Mouse (Mus musculus) forebrain, embryonic 14.5 days (tissue): Measurements from ENCODE around the gene Slc29a3. TPM values are rescaled to one million over a fixed set of nuclear protein-coding genes. Genes with fewer than 3 reads are reported as not detected.
"Not testable (repeated sequence)": the region's sequence is repeated elsewhere in the genome, so short reads cannot be mapped to it uniquely, and the experiment has no call there.

ENCODE experiments used
- ATAC-seq: fragments of 200-750 bp; cut with Nextera tagmentation; 2 replicates; pipeline ENCODE4 v1.8.0; 2017; ENCODE audit warnings: mild to moderate bottlenecking, moderate library complexity
- DNase-seq: peaks from one replicate; pipeline ENCODE4 v3.0.0-alpha.2; 2015; ENCODE audit warnings: low spot score
- H3K27ac ChIP-seq: fragments of 300-500 bp; sonication (generic); 2 replicates; pipeline ENCODE4 v1.5.1; 2014; ENCODE audit warnings: low read depth, mild to moderate bottlenecking, control low read depth, low read length, moderate library complexity
- H3K27me3 ChIP-seq: fragments of 300-500 bp; sonication (generic); replicated peaks from 2 replicates; pipeline ENCODE4 v1.6.1; 2014; ENCODE audit warnings: low read length, control low read depth, mixed read lengths; ENCODE audit not compliant: control insufficient read depth, insufficient read depth
- H3K36me3 ChIP-seq: fragments of 300-500 bp; sonication (generic); 2 replicates; pipeline ENCODE4 v1.6.1; 2014; ENCODE audit warnings: low read length, control low read depth; ENCODE audit not compliant: control insufficient read depth, insufficient read depth
- H3K4me1 ChIP-seq: fragments of 300-500 bp; sonication (generic); 2 replicates; pipeline ENCODE4 v1.6.1; 2014; ENCODE audit warnings: antibody characterized with exemption, low read length, control low read depth; ENCODE audit not compliant: control insufficient read depth, insufficient read depth
- H3K4me2 ChIP-seq: fragments of 300-500 bp; sonication (generic); 2 replicates; pipeline ENCODE4 v1.6.1; 2014; ENCODE audit warnings: mild to moderate bottlenecking, control low read depth, low read length
- H3K4me3 ChIP-seq: fragments of 300-500 bp; sonication (generic); 2 replicates; pipeline ENCODE4 v1.5.1; 2014; ENCODE audit warnings: low read depth, low read length, control low read depth
- H3K9ac ChIP-seq: fragments of 300-500 bp; sonication (generic); 2 replicates; pipeline ENCODE4 v1.6.1; 2014; ENCODE audit warnings: mild to moderate bottlenecking, low read length, control low read depth, moderate library complexity
- H3K9me3 ChIP-seq: fragments of 300-500 bp; sonication (generic); replicated peaks from 2 replicates; pipeline ENCODE4 v1.6.1; 2016; ENCODE audit warnings: low read length, control low read depth, mixed read lengths; ENCODE audit not compliant: control insufficient read depth
- WGBS: fragments of 180-500 bp; shearing (Covaris S2); extraction: QIAGEN DNeasy Blood & Tissue Kit; methylation state at CpG from one replicate; pipeline ENCODE4 v1.1.7; 2014; 5-methylcytosine and 5-hydroxymethylcytosine counted together
- polyA plus RNA-seq: library from polyadenylated mRNA; unstranded; fragments of >200 nt; fragmentation: Nextera tagmentation; extraction: Ambion mirVana; gene quantifications from 2 replicates; pipeline ENCODE4 v1.2.1, GENCODE M21; 2014

Gene Slc29a3
- polyA plus RNA-seq, 1 experiment from 2014 or later = 8.5 TPM

- H3K4me1 ChIP-seq = peaks cover 6% of the 10 kb centered on the region; the same call in 1 of the 2 replicates
- no peaks in the 10 kb centered on the region for H3K27me3 ChIP-seq
- WGBS = 74% methylated on average over 8 of the region's 8 CpGs
- no peak overlapping the region for H3K4me3 ChIP-seq
- no peak overlapping the region for H3K9ac ChIP-seq
- no peaks in the 10 kb centered on the region for H3K36me3 ChIP-seq
- no peak overlapping the region for H3K27ac ChIP-seq
- no peaks in the 10 kb centered on the region for H3K9me3 ChIP-seq
- DNase-seq (no peak), ATAC-seq (no peak)
- H3K4me2 ChIP-seq = no peak overlapping the region
These were observed 1.3 kb upstream of the Slc29a3 start for GRCm38 (mm10) chr10:60753941-60754340.

- H3K4me3 ChIP-seq = no peak overlapping the region
- no peak for DNase-seq
- peaks cover 6% of the 10 kb centered on the region; the same call in 1 of the 2 replicates for H3K4me1 ChIP-seq
- H3K27ac ChIP-seq = no peak overlapping the region
- no peak overlapping the region for H3K9ac ChIP-seq
- H3K36me3 ChIP-seq = no peaks in the 10 kb centered on the region
- H3K4me2 ChIP-seq = peak overlapping the region; percentile 90
- no peaks in the 10 kb centered on the region for H3K9me3 ChIP-seq
- ATAC-seq = 0 out of 2 replicates have a peak, but pooled peaks have one; percentile 0
- WGBS = 70% methylated on average over 9 of the region's 9 CpGs
- no peaks in the 10 kb centered on the region for H3K27me3 ChIP-seq
These were observed 667 bp upstream of the Slc29a3 start for GRCm38 (mm10) chr10:60753261-60753660.

- 91% methylated on average over 6 of the region's 6 CpGs for WGBS
These were observed 4.9 kb downstream of the Slc29a3 start for GRCm38 (mm10) chr10:60747667-60748212.

GRCm38 (mm10) chr10:60746512-60746911 is 6.1 kb downstream of the Slc29a3 start:
- H3K9ac ChIP-seq = no peak overlapping the region
- H3K27ac ChIP-seq = no peak overlapping the region
- DNase-seq (no peak), ATAC-seq (no peak)
- no peak overlapping the region for H3K4me2 ChIP-seq
- no peaks in the 10 kb centered on the region for H3K36me3 ChIP-seq
- H3K9me3 ChIP-seq = no peaks in the 10 kb centered on the region
- no peaks in the 10 kb centered on the region; the same call in 1 of the 2 replicates for H3K4me1 ChIP-seq
- H3K4me3 ChIP-seq = no peak overlapping the region
- 94% methylated on average over 2 of the region's 2 CpGs for WGBS
- H3K27me3 ChIP-seq = no peaks in the 10 kb centered on the region

More at GRCm38 (mm10) chr10:60747667-60748212, 4.9 kb downstream of the Slc29a3 start:
- H3K9ac ChIP-seq = peak overlapping the region; percentile 47
- H3K4me1 ChIP-seq = peaks cover 6% of the 10 kb centered on the region; the same call in 1 of the 2 replicates
- H3K4me3 ChIP-seq = no peak overlapping the region
- H3K4me2 ChIP-seq = no peak overlapping the region
- no peaks in the 10 kb centered on the region for H3K9me3 ChIP-seq
- no peak for ATAC-seq
- no peaks in the 10 kb centered on the region for H3K27me3 ChIP-seq
- no peaks in the 10 kb centered on the region for H3K36me3 ChIP-seq
- H3K27ac ChIP-seq = no peak overlapping the region
- no peak for DNase-seq

GRCm38 (mm10) chr10:60744543-60745290 is 7.9 kb downstream of the Slc29a3 start:
- H3K36me3 ChIP-seq = no peaks in the 10 kb centered on the region
- no peak overlapping the region for H3K4me3 ChIP-seq
- H3K4me1 ChIP-seq = no peaks in the 10 kb centered on the region
- H3K27me3 ChIP-seq = no peaks in the 10 kb centered on the region
- WGBS = 93% methylated on average over 14 of the region's 14 CpGs
- ATAC-seq (no peak), DNase-seq (no peak)
- no peak overlapping the region for H3K27ac ChIP-seq
- H3K9me3 ChIP-seq = no peaks in the 10 kb centered on the region
- H3K9ac ChIP-seq = no peak overlapping the region
- H3K4me2 ChIP-seq = no peak overlapping the region

- Histone ChIP-seq H3K36me3 (no peaks in the 10 kb centered on the region), H3K4me1 (no peaks in the 10 kb centered on the region), H3K9ac (no peak overlapping the region), H3K27me3 (no peaks in the 10 kb centered on the region), H3K27ac (no peak overlapping the region), H3K4me3 (no peak overlapping the region), H3K9me3 (no peaks in the 10 kb centered on the region), H3K4me2 (no peak overlapping the region)
- WGBS = 63% methylated on average over 9 of the region's 9 CpGs
- DNase-seq = no peak
- no peak for ATAC-seq
These were observed 8.9 kb downstream of the Slc29a3 start for GRCm38 (mm10) chr10:60743681-60744080.

GRCm38 (mm10) chr10:60742942-60743341 is 9.7 kb downstream of the Slc29a3 start:
- DNase-seq (no peak), ATAC-seq (no peak)
- no peak overlapping the region for H3K9ac ChIP-seq
- H3K4me1 ChIP-seq = no peaks in the 10 kb centered on the region
- no peaks in the 10 kb centered on the region for H3K36me3 ChIP-seq
- H3K9me3 ChIP-seq = no peaks in the 10 kb centered on the region
- H3K4me2 ChIP-seq = no peak overlapping the region
- H3K4me3 ChIP-seq = no peak overlapping the region
- H3K27ac ChIP-seq = no peak overlapping the region
- no peaks in the 10 kb centered on the region for H3K27me3 ChIP-seq
- 90% methylated on average over 6 of the region's 6 CpGs for WGBS

GRCm38 (mm10) chr10:60742296-60742695 is 10.3 kb downstream of the Slc29a3 start:
- not testable (repeated sequence) for H3K4me3 ChIP-seq, H3K27me3 ChIP-seq, H3K9ac ChIP-seq, H3K36me3 ChIP-seq, DNase-seq, H3K4me1 ChIP-seq, H3K9me3 ChIP-seq, H3K27ac ChIP-seq, ATAC-seq, H3K4me2 ChIP-seq
- 75% methylated on average over 1 of the region's 1 CpGs for WGBS

- H3K4me2 ChIP-seq = no peak overlapping the region
- H3K4me3 ChIP-seq = no peak overlapping the region
- H3K9ac ChIP-seq = no peak overlapping the region
- no peaks in the 10 kb centered on the region for H3K4me1 ChIP-seq
- no peaks in the 10 kb centered on the region for H3K9me3 ChIP-seq
- DNase-seq (no peak), ATAC-seq (no peak)
- no peaks in the 10 kb centered on the region for H3K27me3 ChIP-seq
- H3K27ac ChIP-seq = no peak overlapping the region
- no peaks in the 10 kb centered on the region for H3K36me3 ChIP-seq
- WGBS = 79% methylated on average over 7 of the region's 7 CpGs
These were observed 11.2 kb downstream of the Slc29a3 start for GRCm38 (mm10) chr10:60741435-60741834.
